Mouse (Mus musculus) G1E-ER4 (cell line): ENCODE measurements around the gene Mast3. TPM values are rescaled to one million over a fixed set of nuclear protein-coding genes. Genes with fewer than 3 reads are reported as not detected.

Source experiments
- GATA1 ChIP-seq: IDR thresholded peaks from one replicate; pipeline ENCODE4 v1.8.0; 2012; ENCODE audit warnings: low read length, inconsistent platforms
- polyA plus RNA-seq: library from polyadenylated mRNA; stranded (reverse); fragments of >175 nt; gene quantifications from 2 replicates; pipeline ENCODE4 v1.2.3, GENCODE M21; 2012

Gene Mast3
- 206 and 255 TPM in 2 replicates for polyA plus RNA-seq

GRCm38 (mm10) chr8:70804481-70805206 lies at the start of gene Mast3:
TSS of gene Mast3 (minus strand) at chr8:70805054.
- TF ChIP-seq GATA1 = no peak

- no peak for TF ChIP-seq GATA1
Observed at GRCm38 (mm10) chr8:70853863-70854262, 49.0 kb upstream of the Mast3 start.

- TF ChIP-seq GATA1 = no peak
Observed at GRCm38 (mm10) chr8:70852595-70853231, 47.9 kb upstream of the Mast3 start.

GRCm38 (mm10) chr8:70851837-70852236 lies 47.0 kb upstream of the Mast3 start:
- no peak for TF ChIP-seq GATA1

- TF ChIP-seq GATA1 = no peak
Observed at GRCm38 (mm10) chr8:70850947-70851346, 46.1 kb upstream of the Mast3 start.

- TF ChIP-seq GATA1 = no peak
Observed at GRCm38 (mm10) chr8:70850132-70850845, 45.4 kb upstream of the Mast3 start.

- TF ChIP-seq GATA1 = no peak
Observed at GRCm38 (mm10) chr8:70849333-70849990, 44.6 kb upstream of the Mast3 start.

DNA sequence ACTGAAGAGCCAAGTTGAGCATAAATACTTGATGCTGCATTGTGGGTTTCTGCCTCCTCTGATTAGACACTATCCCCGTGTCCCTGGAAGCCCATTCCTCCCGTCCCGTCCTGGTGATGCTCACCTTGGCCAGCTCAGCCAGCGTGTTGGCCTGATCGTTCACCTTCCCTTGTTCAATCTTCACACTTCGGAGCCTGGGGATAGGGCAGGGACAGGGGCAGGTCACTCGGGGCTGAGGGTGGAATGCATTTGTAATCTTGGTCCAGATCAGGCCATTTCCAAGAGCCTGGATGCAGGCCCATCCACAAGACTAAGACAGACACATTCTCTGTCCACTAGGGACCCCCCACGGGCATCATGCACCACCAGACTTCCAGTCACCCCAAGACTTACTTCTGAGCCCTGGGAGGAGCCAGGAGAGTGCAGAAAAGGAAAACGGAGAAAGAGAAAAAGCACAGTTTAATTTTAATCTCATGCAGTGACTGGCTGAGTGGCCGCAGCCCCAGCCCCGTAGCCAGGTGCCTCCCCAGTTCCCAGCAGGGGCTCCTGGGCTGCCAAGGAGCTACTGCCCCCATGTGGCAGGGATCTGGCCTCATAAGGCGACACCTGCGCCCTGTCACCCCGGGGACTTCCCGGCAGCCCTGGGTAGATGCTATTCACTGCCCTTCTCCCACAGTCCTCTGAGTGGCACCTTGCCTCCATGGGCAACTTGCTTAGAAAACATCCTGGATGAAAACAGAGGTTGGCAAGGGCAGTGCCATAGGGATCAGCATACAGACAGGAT lies 41.7 kb upstream of the Mast3 start:
- no peak for TF ChIP-seq GATA1

DNA sequence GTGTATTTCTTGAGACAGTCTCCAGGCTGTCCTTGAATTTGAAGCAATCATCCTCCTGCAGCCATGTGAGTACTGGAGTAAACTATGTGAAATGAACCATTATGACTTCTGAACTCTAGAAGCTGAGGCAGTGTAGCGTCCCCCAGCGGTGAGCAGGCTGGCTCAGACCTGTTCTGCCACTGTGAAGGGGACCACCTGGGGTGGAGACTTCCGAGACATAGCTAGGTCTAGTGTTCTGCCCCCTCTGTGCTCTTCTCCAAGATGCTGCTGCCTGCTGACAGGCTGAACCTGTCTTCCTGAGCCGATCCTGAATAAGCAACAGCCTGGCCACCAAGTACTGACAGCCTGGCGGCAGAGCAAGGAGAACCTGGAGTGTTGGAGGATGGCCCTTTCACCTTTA lies 40.3 kb upstream of the Mast3 start:
- TF ChIP-seq GATA1 = no peak

GRCm38 (mm10) chr8:70844523-70844922 lies 39.7 kb upstream of the Mast3 start:
- no peak for TF ChIP-seq GATA1

GRCm38 (mm10) chr8:70843941-70844340 lies 39.1 kb upstream of the Mast3 start:
- no peak for TF ChIP-seq GATA1

- no peak for TF ChIP-seq GATA1
Observed at GRCm38 (mm10) chr8:70843214-70843773, 38.4 kb upstream of the Mast3 start.

GRCm38 (mm10) chr8:70842484-70842883 lies 37.6 kb upstream of the Mast3 start:
- TF ChIP-seq GATA1 = no peak

- TF ChIP-seq GATA1 = no peak
Observed at GRCm38 (mm10) chr8:70841147-70842072, 36.6 kb upstream of the Mast3 start.

- TF ChIP-seq GATA1 = no peak
Observed at GRCm38 (mm10) chr8:70840590-70840989, 35.7 kb upstream of the Mast3 start.
